Mouse (Mus musculus) liver, postnatal 0 days (tissue): Measurements from ENCODE around the gene Prps1. TPM values are rescaled to one million over a fixed set of nuclear protein-coding genes. Genes with fewer than 3 reads are reported as not detected.
A peak's percentile ranks its signal among the peaks of the same experiment; 100 is the strongest.
"Not testable (repeated sequence)": the region's sequence is repeated elsewhere in the genome, so short reads cannot be mapped to it uniquely, and the experiment has no call there.

Experiments
- ATAC-seq: fragments of 200-750 bp; cut with Nextera tagmentation; 2 replicates; pipeline ENCODE4 v1.8.0; 2017; ENCODE audit warnings: mild to moderate bottlenecking, moderate library complexity
- DNase-seq: peaks from one replicate; pipeline ENCODE4 v3.0.0-alpha.2; 2016
- H3K27ac ChIP-seq: fragments of 300-500 bp; sonication (generic); 2 replicates; pipeline ENCODE4 v1.5.1; 2014; ENCODE audit warnings: antibody characterized with exemption, moderate library complexity, mild to moderate bottlenecking, low read depth
- H3K27me3 ChIP-seq: fragments of 300-500 bp; sonication (generic); 2 replicates; pipeline ENCODE4 v1.6.1; 2014; ENCODE audit warnings: low read length, control low read depth, mixed read lengths; ENCODE audit not compliant: insufficient read depth
- H3K36me3 ChIP-seq: fragments of 300-500 bp; sonication (generic); replicated peaks from 2 replicates; pipeline ENCODE4 v1.6.1; 2014; ENCODE audit warnings: mild to moderate bottlenecking, control low read depth, low read length, moderate library complexity, mixed read lengths; ENCODE audit not compliant: insufficient read depth
- H3K4me1 ChIP-seq: fragments of 300-500 bp; sonication (generic); 2 replicates; pipeline ENCODE4 v1.6.1; 2014; ENCODE audit warnings: antibody characterized with exemption, mild to moderate bottlenecking, control low read depth; ENCODE audit not compliant: insufficient read depth
- H3K4me2 ChIP-seq: fragments of 300-500 bp; sonication (generic); 2 replicates; pipeline ENCODE4 v1.6.1; 2014; ENCODE audit warnings: low read depth, mild to moderate bottlenecking, low read length, moderate library complexity, mixed read lengths
- H3K4me3 ChIP-seq: fragments of 300-500 bp; sonication (generic); 2 replicates; pipeline ENCODE4 v1.5.1; 2014; ENCODE audit warnings: low read depth, low read length
- H3K9ac ChIP-seq: fragments of 300-500 bp; sonication (generic); replicated peaks from 2 replicates; pipeline ENCODE4 v1.6.1; 2014; ENCODE audit warnings: mild to moderate bottlenecking, moderate library complexity
- H3K9me3 ChIP-seq: fragments of 300-500 bp; sonication (generic); 2 replicates; pipeline ENCODE4 v1.6.1; 2016; ENCODE audit warnings: mild to moderate bottlenecking, control low read depth, low read length, mixed read lengths
- CTCF ChIP-seq: sonication (generic); IDR thresholded peaks from 2 replicates; pipeline ENCODE4 v1.5.1; 2016; ENCODE audit warnings: antibody characterized with exemption, low read depth
- EP300 ChIP-seq: IDR thresholded peaks from 2 replicates; pipeline ENCODE4 v1.6.1; 2016; ENCODE audit warnings: antibody characterized with exemption, low read depth, mild to moderate bottlenecking
- WGBS: fragments of 180-500 bp; shearing (Covaris S2); extraction: QIAGEN DNeasy Blood & Tissue Kit; methylation state at CpG from one replicate; pipeline ENCODE4 v1.1.7; 2014; ENCODE audit not compliant: insufficient replicate concordance; 5-methylcytosine and 5-hydroxymethylcytosine counted together
- polyA plus RNA-seq: library from polyadenylated mRNA; unstranded; fragments of >200 nt; fragmentation: Nextera tagmentation; extraction: Ambion mirVana; gene quantifications from 2 replicates; pipeline ENCODE4 v1.2.1, GENCODE M21; 2015

Gene Prps1
- polyA plus RNA-seq, 1 experiment from 2014 or later: 20.2 TPM

DNA sequence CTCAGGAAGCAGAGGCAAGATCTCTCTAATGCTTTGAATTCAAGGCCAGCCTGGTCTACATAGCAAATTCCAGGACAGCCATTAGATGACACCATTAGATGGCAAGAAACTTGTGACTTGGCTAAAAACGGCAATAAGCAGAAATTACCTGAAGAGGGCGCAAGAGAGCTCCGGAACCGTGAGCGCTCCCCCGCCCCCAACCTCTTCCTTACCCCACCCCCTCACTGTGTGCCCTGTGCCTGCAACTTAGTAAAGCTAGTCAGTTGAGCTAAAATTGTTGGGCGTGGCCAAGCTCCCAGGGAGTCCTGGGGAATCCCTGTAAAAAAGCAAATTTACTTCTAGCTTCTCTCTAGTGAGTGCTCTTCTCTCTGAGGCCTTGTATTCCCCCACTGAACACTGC lies 47.5 kb downstream of the Prps1 start:
- Histone ChIP-seq H3K9me3 (no peaks in the 10 kb centered on the region), H3K36me3 (no peaks in the 10 kb centered on the region), H3K4me2 (peak overlapping the region; percentile 38; the same call in 1 of the 2 replicates), H3K27me3 (no peaks in the 10 kb centered on the region), H3K4me1 (peaks cover 24% of the 10 kb centered on the region), H3K9ac (no peak overlapping the region), H3K27ac (peak overlapping the region; percentile 73), H3K4me3 (no peak overlapping the region)
- TF ChIP-seq EP300 (no peak), CTCF (peak; percentile 69)
- DNase-seq (peak; percentile 82), ATAC-seq (peak; percentile 57)
- WGBS: 21% methylated on average over 7 of the region's 7 CpGs

DNA sequence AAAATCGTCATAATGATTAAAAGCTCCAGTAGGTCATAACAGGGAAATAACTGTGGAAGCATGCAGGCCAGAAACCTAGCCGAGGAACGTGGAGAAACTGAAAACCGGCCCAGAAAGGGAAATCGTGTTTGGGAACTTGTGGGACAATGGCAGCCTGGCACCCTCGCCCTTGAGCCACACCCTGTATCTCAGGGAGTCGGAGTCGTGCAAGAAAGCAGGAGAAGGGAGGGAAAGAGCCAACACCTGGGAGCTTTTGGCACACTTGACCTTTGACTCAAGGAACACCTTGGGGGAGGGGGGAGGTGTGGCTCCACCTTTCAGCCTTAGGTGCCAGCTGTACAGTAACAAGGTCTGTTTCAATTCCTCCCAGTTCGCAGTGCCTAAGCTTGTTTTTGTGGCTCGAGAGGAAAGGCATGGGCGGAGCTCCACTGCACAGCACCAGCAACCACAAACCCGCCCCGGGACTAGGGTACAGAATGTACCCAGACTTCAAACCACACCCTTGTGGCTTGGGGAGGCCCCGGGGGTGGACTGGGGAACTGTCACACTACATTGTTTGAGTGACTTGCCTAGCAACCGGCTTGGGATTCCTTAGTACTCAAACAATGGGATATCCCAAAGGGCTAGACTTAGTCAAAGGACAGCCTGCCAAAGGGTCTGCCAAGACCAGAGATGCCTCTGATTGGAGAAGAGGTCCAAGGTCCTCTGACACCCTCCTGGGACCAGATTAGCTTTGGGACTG lies 49.3 kb downstream of the Prps1 start:
- DNase-seq (peak; percentile 82), ATAC-seq (peak; percentile 93)
- H3K36me3 ChIP-seq: no peaks in the 10 kb centered on the region
- TF ChIP-seq EP300 (peak; percentile 89), CTCF (no peak)
- no peaks in the 10 kb centered on the region for H3K27me3 ChIP-seq
- WGBS: 37% methylated on average over 15 of the region's 15 CpGs
- H3K9ac ChIP-seq: no peak overlapping the region
- no peaks in the 10 kb centered on the region for H3K9me3 ChIP-seq
- H3K4me1 ChIP-seq: peaks cover 24% of the 10 kb centered on the region
- peak overlapping the region; percentile 48 for H3K4me2 ChIP-seq
- peak overlapping the region; percentile 73 for H3K27ac ChIP-seq
- no peak overlapping the region for H3K4me3 ChIP-seq

DNA sequence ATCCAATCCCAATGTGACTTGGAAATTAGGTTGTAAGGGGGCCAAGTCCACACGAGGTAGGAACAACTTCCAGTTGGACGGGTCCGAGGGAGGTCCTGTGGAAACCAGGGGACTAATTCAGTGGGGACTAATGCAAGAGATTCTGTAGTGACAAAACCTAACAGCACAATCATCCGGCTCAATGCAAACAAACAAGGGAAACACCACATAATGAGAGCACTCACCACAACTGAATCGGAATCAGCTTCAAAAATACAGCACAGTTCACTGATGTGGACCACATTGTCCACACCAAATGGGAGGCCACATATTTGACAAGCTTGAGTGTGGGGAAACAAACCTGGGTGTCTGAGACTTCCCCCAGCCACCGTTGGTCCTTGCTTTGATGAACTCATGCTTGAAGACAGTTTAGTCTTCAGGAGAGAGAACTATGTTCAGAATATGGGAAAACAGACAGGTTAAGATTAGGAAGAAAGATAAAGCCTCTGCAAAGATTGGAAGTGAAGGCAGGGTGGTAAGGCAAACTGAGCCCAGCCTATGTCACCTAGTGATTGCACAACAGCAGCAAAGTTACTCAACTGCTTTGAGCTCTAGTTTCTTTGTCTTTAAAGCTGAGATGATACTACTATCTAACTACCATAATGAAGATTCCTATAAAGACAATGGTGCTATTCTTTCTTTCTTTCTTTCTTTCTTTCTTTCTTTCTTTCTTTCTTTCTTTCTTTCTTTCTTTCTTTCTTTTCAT lies 50.2 kb downstream of the Prps1 start:
- H3K27me3 ChIP-seq: no peaks in the 10 kb centered on the region
- no peak overlapping the region for H3K9ac ChIP-seq
- DNase-seq (no peak), ATAC-seq (no peak)
- no peaks in the 10 kb centered on the region for H3K9me3 ChIP-seq
- TF ChIP-seq CTCF (no peak), EP300 (no peak)
- no peaks in the 10 kb centered on the region for H3K36me3 ChIP-seq
- H3K4me1 ChIP-seq: peaks cover 32% of the 10 kb centered on the region
- peak overlapping the region; percentile 73 for H3K27ac ChIP-seq
- H3K4me3 ChIP-seq: no peak overlapping the region
- 43% methylated on average over 6 of the region's 6 CpGs for WGBS
- H3K4me2 ChIP-seq: 0 out of 2 replicates have a peak overlapping the region, but pooled peaks have one; percentile 39

DNA sequence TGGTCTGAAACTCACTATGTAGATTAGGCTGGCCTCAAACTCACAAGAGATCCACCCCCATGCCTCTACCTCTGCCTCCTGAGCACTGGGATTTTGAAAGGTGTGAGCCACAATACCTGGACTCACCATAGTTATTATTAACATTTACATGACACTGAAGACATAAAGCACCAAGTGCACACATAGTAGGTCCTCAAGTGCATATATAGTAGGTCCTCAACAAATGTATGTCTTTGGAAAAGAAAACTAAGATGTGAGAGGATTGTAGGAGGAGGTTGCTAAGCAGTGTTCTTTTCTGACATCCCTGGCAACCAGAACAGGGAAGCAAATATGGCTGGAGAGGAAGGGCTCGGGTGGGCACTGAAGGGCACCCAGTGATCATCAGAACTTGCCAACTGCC lies 51.0 kb downstream of the Prps1 start:
- Histone ChIP-seq H3K27me3 (no peaks in the 10 kb centered on the region), H3K36me3 (no peaks in the 10 kb centered on the region), H3K4me3 (no peak overlapping the region), H3K4me2 (no peak overlapping the region), H3K9ac (no peak overlapping the region), H3K9me3 (no peaks in the 10 kb centered on the region), H3K27ac (peak overlapping the region; percentile 69), H3K4me1 (peaks cover 31% of the 10 kb centered on the region)
- TF ChIP-seq EP300 (no peak), CTCF (no peak)
- DNase-seq: no peak
- ATAC-seq: no peak
- 55% methylated on average over 1 of the region's 1 CpGs for WGBS

DNA sequence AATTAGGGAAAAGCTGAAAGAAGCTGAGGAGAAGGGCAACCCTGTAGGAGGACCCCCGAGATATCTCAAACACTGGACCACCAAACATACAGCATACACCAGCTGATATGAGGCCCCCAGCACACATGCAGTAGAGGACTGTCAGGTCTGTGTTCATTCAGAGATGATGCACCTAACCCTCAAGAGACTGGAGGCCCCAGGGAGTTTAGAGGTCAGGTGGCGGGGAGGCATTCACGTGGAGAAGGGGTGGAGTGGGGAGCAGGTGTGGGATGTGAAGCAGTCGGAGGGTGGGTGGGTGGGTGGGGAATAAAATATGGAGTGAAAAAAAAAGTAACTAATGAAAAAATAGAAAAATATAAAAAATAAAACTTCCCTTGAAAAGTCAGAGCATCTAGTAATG lies 52.4 kb downstream of the Prps1 start:
- not testable (repeated sequence) for H3K9me3 ChIP-seq, H3K4me2 ChIP-seq, H3K36me3 ChIP-seq, H3K27me3 ChIP-seq, DNase-seq, H3K4me3 ChIP-seq, ATAC-seq, H3K9ac ChIP-seq
- H3K27ac ChIP-seq: peak overlapping the region; percentile 69; the same call in 1 of the 2 replicates
- WGBS: 52% methylated on average over 4 of the region's 4 CpGs
- H3K4me1 ChIP-seq: peaks cover 25% of the 10 kb centered on the region

DNA sequence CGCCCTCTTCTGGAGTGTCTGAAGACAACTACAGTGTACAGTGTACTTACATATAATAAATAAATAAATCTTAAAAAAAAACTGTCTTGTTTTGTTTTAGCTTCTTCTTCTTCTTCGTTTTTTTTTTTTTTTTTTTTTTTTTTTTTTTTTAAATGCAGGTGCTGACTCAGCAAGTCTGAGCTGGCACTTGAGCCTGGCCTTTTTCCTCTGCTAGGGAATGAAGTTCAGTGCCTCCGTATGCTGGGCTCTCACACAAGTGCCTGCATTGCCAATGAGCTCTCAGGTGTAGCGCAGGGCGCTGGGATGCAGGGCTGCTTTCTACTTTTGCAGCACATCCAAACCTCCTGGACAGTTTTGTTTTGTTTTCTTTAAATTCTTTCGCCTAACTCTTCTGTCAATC lies 53.4 kb downstream of the Prps1 start:
- ATAC-seq: no peak
- TF ChIP-seq CTCF: no peak
- no peak for TF ChIP-seq EP300

More for the DNA sequence above, 53.4 kb downstream of the Prps1 start:
- 53% methylated on average over 6 of the region's 6 CpGs for WGBS
- Histone ChIP-seq H3K4me3 (no peak overlapping the region), H3K27ac (0 out of 2 replicates have a peak overlapping the region, but pooled peaks have one; percentile 48), H3K36me3 (no peaks in the 10 kb centered on the region), H3K9me3 (no peaks in the 10 kb centered on the region), H3K9ac (no peak overlapping the region), H3K4me2 (no peak overlapping the region), H3K27me3 (no peaks in the 10 kb centered on the region), H3K4me1 (peaks cover 22% of the 10 kb centered on the region)
- DNase-seq: no peak
